Mouse (Mus musculus) embryonic facial prominence, embryonic 12.5 days (tissue): ENCODE data around the gene Abce1. TPM values are rescaled to one million over a fixed set of nuclear protein-coding genes. Genes with fewer than 3 reads are reported as not detected.

Source experiments
- ATAC-seq: fragments of 200-750 bp; cut with Nextera tagmentation; 2 replicates; pipeline ENCODE4 v1.8.0; 2017; ENCODE audit not compliant: insufficient number of reproducible peaks, insufficient read depth, low FRiP score, low TSS enrichment
- H3K27ac ChIP-seq: fragments of 300-500 bp; sonication (generic); 2 replicates; pipeline ENCODE4 v1.5.1; 2016; ENCODE audit warnings: mild to moderate bottlenecking
- H3K27me3 ChIP-seq: fragments of 300-500 bp; sonication (generic); 2 replicates; pipeline ENCODE4 v1.6.1; 2016; ENCODE audit warnings: mild to moderate bottlenecking, moderate library complexity
- H3K36me3 ChIP-seq: fragments of 300-500 bp; sonication (generic); 2 replicates; pipeline ENCODE4 v1.6.1; 2016; ENCODE audit warnings: mild to moderate bottlenecking
- H3K4me1 ChIP-seq: fragments of 300-500 bp; sonication (generic); 2 replicates; pipeline ENCODE4 v1.6.1; 2016
- H3K4me2 ChIP-seq: fragments of 300-500 bp; sonication (generic); replicated peaks from 2 replicates; pipeline ENCODE4 v1.6.1; 2016; ENCODE audit warnings: mild to moderate bottlenecking, moderate library complexity
- H3K4me3 ChIP-seq: fragments of 300-500 bp; sonication (generic); 2 replicates; pipeline ENCODE4 v1.5.1; 2016; ENCODE audit warnings: mild to moderate bottlenecking
- H3K9ac ChIP-seq: fragments of 300-500 bp; sonication (generic); 2 replicates; pipeline ENCODE4 v1.6.1; 2016; ENCODE audit warnings: mild to moderate bottlenecking, moderate library complexity
- H3K9me3 ChIP-seq: fragments of 300-500 bp; sonication (generic); 2 replicates; pipeline ENCODE4 v1.6.1; 2016; ENCODE audit warnings: mild to moderate bottlenecking, moderate library complexity
- WGBS: fragments of 180-500 bp; shearing (Covaris S2); methylation state at CpG from one replicate; pipeline ENCODE4 v1.1.7; 2016; 5-methylcytosine and 5-hydroxymethylcytosine counted together
- polyA plus RNA-seq: library from polyadenylated mRNA; unstranded; fragments of >200 nt; fragmentation: Nextera tagmentation; extraction: Ambion mirVana; gene quantifications from 2 replicates; pipeline ENCODE4 v1.2.1, GENCODE M21; 2016

Gene Abce1
- polyA plus RNA-seq, result 104 and 120 TPM in 2 replicates

- H3K27me3 ChIP-seq, result no peaks in the 10 kb centered on the region
- H3K4me2 ChIP-seq, result peak within 1 kb of the TSS; percentile 73
- peak; percentile 96 for ATAC-seq
- H3K36me3 ChIP-seq, result peaks cover 15% of the 10 kb centered on the region
- H3K9me3 ChIP-seq, result no peaks in the 10 kb centered on the region
- peak within 1 kb of the TSS; percentile 97 for H3K4me3 ChIP-seq
- WGBS, result under 1% methylated on average over 73 of the region's 73 CpGs
- peak within 1 kb of the TSS; percentile 92 for H3K9ac ChIP-seq
- H3K27ac ChIP-seq, result peak within 1 kb of the TSS; percentile 80
- H3K4me1 ChIP-seq, result peaks cover 5% of the 10 kb centered on the region; the same call in 1 of the 2 replicates
Observed at GRCm38 (mm10) chr8:79711064-79711961, at the start of gene Abce1, which contains the start of gene Anapc10. Abce1 (minus strand) TSS chr8:79711740. Anapc10 (plus strand) TSS chr8:79711820.

- no peak overlapping the region for H3K27ac ChIP-seq
- H3K27me3 ChIP-seq, result no peaks in the 10 kb centered on the region
- H3K36me3 ChIP-seq, result peaks cover 2% of the 10 kb centered on the region; the same call in 1 of the 2 replicates
- no peak overlapping the region for H3K9ac ChIP-seq
- H3K4me3 ChIP-seq, result no peak overlapping the region
- 27% methylated on average over 2 of the region's 2 CpGs for WGBS
- H3K4me1 ChIP-seq, result no peaks in the 10 kb centered on the region
- no peaks in the 10 kb centered on the region for H3K9me3 ChIP-seq
- H3K4me2 ChIP-seq, result no peak overlapping the region
- ATAC-seq, result no peak
Observed at GRCm38 (mm10) chr8:79750305-79750704, 38.8 kb upstream of the Abce1 start.

DNA sequence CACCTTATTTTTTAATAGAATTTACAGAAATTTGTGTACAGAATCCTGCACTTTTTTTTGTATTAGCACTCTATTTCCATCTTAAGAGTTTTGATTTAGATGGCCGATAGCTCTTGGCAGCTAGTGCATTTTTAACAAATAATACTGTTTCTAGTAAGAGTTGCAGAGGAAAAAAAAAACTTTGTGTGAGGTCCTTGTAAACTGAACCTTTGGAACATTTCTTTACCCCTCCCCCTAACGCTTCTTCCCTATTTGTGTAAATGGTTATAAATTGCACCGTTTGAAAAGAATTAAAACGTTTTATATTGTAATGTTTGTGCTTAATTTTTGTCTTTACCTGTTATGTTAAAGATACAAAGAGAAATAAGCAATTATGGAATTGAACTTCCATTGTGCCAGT lies 37.1 kb upstream of the Abce1 start:
- Histone ChIP-seq H3K4me3 (no peak overlapping the region), H3K27me3 (no peaks in the 10 kb centered on the region), H3K4me1 (no peaks in the 10 kb centered on the region), H3K36me3 (peaks cover 4% of the 10 kb centered on the region; the same call in 1 of the 2 replicates), H3K9ac (no peak overlapping the region), H3K4me2 (no peak overlapping the region), H3K9me3 (no peaks in the 10 kb centered on the region), H3K27ac (no peak overlapping the region)
- no peak for ATAC-seq
- WGBS, result 67% methylated on average over 4 of the region's 4 CpGs

GRCm38 (mm10) chr8:79748171-79748570 lies 36.6 kb upstream of the Abce1 start:
- Histone ChIP-seq H3K9ac (no peak overlapping the region), H3K4me3 (no peak overlapping the region), H3K27me3 (no peaks in the 10 kb centered on the region), H3K36me3 (peaks cover 4% of the 10 kb centered on the region; the same call in 1 of the 2 replicates), H3K9me3 (no peaks in the 10 kb centered on the region), H3K4me2 (no peak overlapping the region), H3K27ac (no peak overlapping the region), H3K4me1 (no peaks in the 10 kb centered on the region)
- WGBS, result 75% methylated on average over 2 of the region's 2 CpGs
- ATAC-seq, result no peak

DNA sequence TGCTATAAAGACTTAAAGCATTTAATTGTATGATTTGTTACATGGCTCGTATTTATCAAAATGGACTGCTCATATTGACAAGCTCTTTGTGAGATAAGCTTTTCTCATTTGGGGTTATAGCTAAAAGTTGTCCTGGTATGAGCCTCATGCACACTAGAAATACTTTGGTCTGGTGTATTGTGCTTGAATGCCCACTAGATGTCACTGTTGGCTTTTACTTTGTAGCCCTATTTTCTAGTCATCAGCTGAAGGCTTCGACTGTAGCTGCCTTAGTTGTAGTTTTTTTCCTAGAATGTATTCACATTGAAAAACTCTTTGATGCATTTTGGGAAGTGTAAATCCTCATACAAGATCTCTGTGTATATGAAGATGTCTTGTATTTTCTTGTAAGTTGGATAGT lies 22.8 kb upstream of the Abce1 start:
- Histone ChIP-seq H3K27ac (no peak overlapping the region), H3K9ac (no peak overlapping the region), H3K27me3 (no peaks in the 10 kb centered on the region), H3K4me3 (no peak overlapping the region), H3K4me1 (no peaks in the 10 kb centered on the region), H3K9me3 (no peaks in the 10 kb centered on the region), H3K4me2 (no peak overlapping the region), H3K36me3 (peaks cover 8% of the 10 kb centered on the region; the same call in 1 of the 2 replicates)
- ATAC-seq, result no peak
- WGBS, result 26% methylated on average over 2 of the region's 2 CpGs

DNA sequence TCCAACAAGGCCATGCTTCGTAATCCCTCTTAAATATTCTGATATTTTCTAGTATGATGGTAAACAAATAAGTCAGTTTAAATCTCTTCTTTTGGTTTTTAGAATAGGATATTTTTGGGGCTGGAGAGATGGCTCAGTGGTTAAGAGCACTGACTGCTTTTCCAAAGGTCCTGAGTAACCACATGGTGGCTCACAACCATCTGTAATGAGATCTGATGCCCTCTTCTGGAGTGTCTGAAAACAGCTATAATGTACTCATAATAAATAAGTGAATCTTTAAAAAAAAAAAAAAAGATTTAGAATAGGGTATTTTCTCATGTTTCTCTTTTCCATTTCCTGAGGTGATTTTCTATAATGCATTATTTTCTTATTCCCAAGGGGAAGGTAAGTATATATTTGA lies 16.4 kb upstream of the Abce1 start:
- WGBS, result 96% methylated on average over 1 of the region's 1 CpGs
- no peak overlapping the region for H3K4me2 ChIP-seq
- H3K4me1 ChIP-seq, result no peaks in the 10 kb centered on the region
- 0 out of 2 replicates have a peak, but pooled peaks cover 4% of the 10 kb centered on the region for H3K36me3 ChIP-seq
- no peak overlapping the region for H3K9ac ChIP-seq
- no peaks in the 10 kb centered on the region for H3K27me3 ChIP-seq
- no peak overlapping the region for H3K4me3 ChIP-seq
- ATAC-seq, result no peak
- no peaks in the 10 kb centered on the region for H3K9me3 ChIP-seq
- no peak overlapping the region for H3K27ac ChIP-seq

- Histone ChIP-seq H3K9me3 (no peaks in the 10 kb centered on the region), H3K36me3 (peaks cover 24% of the 10 kb centered on the region), H3K27me3 (no peaks in the 10 kb centered on the region), H3K9ac (no peak overlapping the region), H3K4me1 (no peaks in the 10 kb centered on the region), H3K27ac (no peak overlapping the region), H3K4me3 (no peak overlapping the region), H3K4me2 (no peak overlapping the region)
- ATAC-seq, result no peak
- WGBS, result 75% methylated on average over 3 of the region's 3 CpGs
Observed at GRCm38 (mm10) chr8:79724589-79724988, 13.0 kb upstream of the Abce1 start.

GRCm38 (mm10) chr8:79723308-79723707 lies 11.8 kb upstream of the Abce1 start:
- ATAC-seq, result no peak
- Histone ChIP-seq H3K4me2 (no peak overlapping the region), H3K27me3 (no peaks in the 10 kb centered on the region), H3K4me1 (no peaks in the 10 kb centered on the region), H3K27ac (no peak overlapping the region), H3K4me3 (no peak overlapping the region), H3K9ac (no peak overlapping the region), H3K36me3 (peaks cover 24% of the 10 kb centered on the region), H3K9me3 (no peaks in the 10 kb centered on the region)

DNA sequence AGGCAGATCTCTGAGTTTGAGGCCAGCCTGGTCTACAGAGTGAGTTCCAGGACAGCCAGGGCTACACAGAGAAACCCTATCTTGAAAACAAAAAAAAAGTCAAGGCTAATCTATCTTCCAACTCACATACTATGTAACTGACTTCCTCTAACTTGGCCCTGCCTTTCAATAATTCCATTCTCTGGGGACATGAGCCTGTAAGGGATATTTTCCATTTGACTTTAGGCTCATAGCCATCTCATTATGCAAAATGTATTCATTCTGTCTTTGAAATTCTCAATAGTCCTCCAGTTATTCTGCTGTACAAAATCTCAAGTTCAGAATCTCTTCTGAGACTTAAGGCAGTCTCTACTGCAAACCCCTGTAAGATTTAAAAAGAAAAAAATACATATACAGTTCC lies 10.0 kb upstream of the Abce1 start:
- H3K9ac ChIP-seq, result no peak overlapping the region
- no peaks in the 10 kb centered on the region for H3K9me3 ChIP-seq
- H3K27ac ChIP-seq, result no peak overlapping the region
- no peaks in the 10 kb centered on the region for H3K4me1 ChIP-seq
- H3K4me2 ChIP-seq, result no peak overlapping the region
- ATAC-seq, result no peak
- H3K36me3 ChIP-seq, result peaks cover 35% of the 10 kb centered on the region
- no peaks in the 10 kb centered on the region for H3K27me3 ChIP-seq
- no peak overlapping the region for H3K4me3 ChIP-seq

GRCm38 (mm10) chr8:79712676-79713075 lies 1.1 kb upstream of the Abce1 start:
- H3K4me2 ChIP-seq, result peak overlapping the region; percentile 40

GRCm38 (mm10) chr8:79706687-79707086 lies 4.9 kb downstream of the Abce1 start:
- Histone ChIP-seq H3K36me3 (peaks cover 45% of the 10 kb centered on the region), H3K4me1 (no peaks in the 10 kb centered on the region), H3K9me3 (no peaks in the 10 kb centered on the region), H3K4me3 (no peak overlapping the region), H3K9ac (no peak overlapping the region), H3K4me2 (no peak overlapping the region), H3K27ac (no peak overlapping the region), H3K27me3 (no peaks in the 10 kb centered on the region)
- no peak for ATAC-seq
- 93% methylated on average over 3 of the region's 3 CpGs for WGBS

More at GRCm38 (mm10) chr8:79712676-79713075, 1.1 kb upstream of the Abce1 start:
- Histone ChIP-seq H3K27ac (no peak overlapping the region), H3K4me3 (no peak overlapping the region), H3K9ac (no peak overlapping the region), H3K4me1 (peaks cover 5% of the 10 kb centered on the region; the same call in 1 of the 2 replicates), H3K9me3 (no peaks in the 10 kb centered on the region), H3K36me3 (peaks cover 16% of the 10 kb centered on the region; the same call in 1 of the 2 replicates), H3K27me3 (no peaks in the 10 kb centered on the region)
- ATAC-seq, result no peak
- 42% methylated on average over 6 of the region's 6 CpGs for WGBS

GRCm38 (mm10) chr8:79692531-79692930 lies 19.0 kb downstream of the Abce1 start:
- Histone ChIP-seq H3K27me3 (no peaks in the 10 kb centered on the region), H3K36me3 (peaks cover 56% of the 10 kb centered on the region), H3K9ac (no peak overlapping the region), H3K4me2 (no peak overlapping the region), H3K9me3 (no peaks in the 10 kb centered on the region), H3K27ac (no peak overlapping the region), H3K4me1 (no peaks in the 10 kb centered on the region), H3K4me3 (no peak overlapping the region)
- WGBS, result 92% methylated on average over 2 of the region's 2 CpGs
- ATAC-seq, result no peak
